Mouse (Mus musculus): ENCODE data around the gene Gm10139.
"Not testable (repeated sequence)": the region's sequence is repeated elsewhere in the genome, so short reads cannot be mapped to it uniquely, and the experiment has no call there.

Gene Gm10139

DNA sequence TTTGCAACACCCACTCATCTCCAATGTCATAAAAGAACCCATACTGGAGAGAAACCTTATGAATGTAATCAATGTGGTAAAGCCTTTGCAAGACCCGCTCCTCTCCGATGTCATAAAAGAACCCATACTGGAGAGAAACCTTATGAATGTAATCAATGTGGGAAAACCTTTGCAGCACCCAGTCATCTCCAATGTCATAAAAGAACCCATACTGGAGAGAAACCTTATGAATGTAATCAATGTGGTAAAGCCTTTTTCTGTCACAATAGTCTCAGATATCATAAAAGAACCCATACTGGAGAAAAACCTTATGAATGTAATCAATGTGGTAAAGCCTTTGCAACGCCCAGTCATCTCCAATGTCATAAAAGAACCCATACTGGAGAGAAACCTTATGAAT, at the start of gene Gm10139:
Gm10139 (plus strand) TSS at position 301 of the 400 bp plus-strand sequence.
- not testable (repeated sequence) for DNase-seq

DNA sequence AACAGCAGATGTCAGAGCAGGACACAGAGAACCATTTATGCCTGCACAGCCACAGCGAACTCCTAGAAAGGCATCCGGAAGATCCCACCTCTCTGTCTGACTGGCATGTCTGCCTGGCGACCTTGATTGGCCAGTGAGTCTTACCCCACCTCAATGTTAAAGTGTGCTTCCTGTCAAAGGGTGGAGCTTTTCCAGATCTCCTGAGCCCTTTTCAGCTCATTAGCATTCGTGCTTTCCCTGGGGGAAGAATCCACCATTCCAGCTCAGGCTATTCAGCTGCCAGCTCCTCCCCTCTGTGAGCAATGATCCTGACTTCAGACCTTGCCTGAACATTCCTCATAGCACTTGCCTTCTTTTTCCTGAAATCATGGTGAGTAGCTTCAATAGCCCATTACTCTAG, 45.2 kb downstream of the Gm10139 start:
- DNase-seq, result not testable (repeated sequence)
